Mouse (Mus musculus) megakaryocyte progenitor cell, adult 5-6 weeks (primary cell): ENCODE measurements around the gene Gabrd. TPM values are rescaled to one million over a fixed set of nuclear protein-coding genes. Genes with fewer than 3 reads are reported as not detected.
"Not testable (repeated sequence)": the region's sequence is repeated elsewhere in the genome, so short reads cannot be mapped to it uniquely, and the experiment has no call there.

ENCODE experiments used
- ATAC-seq: replicated peaks from 2 replicates; pipeline ENCODE4 v1.8.0; 2016; ENCODE audit warnings: mild to moderate bottlenecking, moderate TSS enrichment, inconsistent platforms; ENCODE audit not compliant: poor library complexity
- total RNA-seq, 2 experiments: library from RNA; stranded (forward) in 1 of 2; stranded (reverse) in 1 of 2; fragments of 157-497, 149-512 nt in 1 of 2; fragments of 200-1000 nt in 1 of 2; gene quantifications; 2 replicates each; pipeline versions ENCODE4 v1.2.3 to v1.2.4; 2015 to 2017

Gabrd gene
- total RNA-seq (2015) (not detected in 2 replicates), total RNA-seq (2017) (0.14 TPM in 1 of 2 replicates, not detected in the other)

GRCm38 (mm10) chr4:155397511-155398221 is at the start of gene Gabrd:
Gene Gabrd, minus strand, starts transcription at chr4:155398112.
- ATAC-seq: peak; percentile 89

GRCm38 (mm10) chr4:155442808-155443207 is 44.9 kb upstream of the Gabrd start:
- ATAC-seq: no peak

DNA sequence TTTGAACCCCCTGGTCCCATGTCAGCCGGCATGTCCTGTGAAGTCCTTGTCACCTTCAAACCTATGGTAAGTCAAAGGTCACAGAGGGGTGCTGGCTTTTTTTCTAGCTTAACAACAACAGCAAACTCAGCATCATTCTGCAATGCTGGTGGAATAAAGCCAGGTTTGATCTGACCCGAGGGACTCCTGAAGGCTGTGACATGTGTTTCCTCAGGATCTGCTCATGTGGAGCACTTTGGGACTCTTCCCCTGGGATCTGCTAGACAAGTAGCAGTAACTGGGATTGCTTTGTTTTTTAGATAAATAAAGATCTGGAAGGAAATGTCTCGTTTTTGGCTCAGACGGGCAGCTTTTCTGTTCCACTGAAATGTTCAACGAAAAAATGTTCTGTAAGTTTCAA is 36.1 kb upstream of the Gabrd start:
- ATAC-seq: no peak

DNA sequence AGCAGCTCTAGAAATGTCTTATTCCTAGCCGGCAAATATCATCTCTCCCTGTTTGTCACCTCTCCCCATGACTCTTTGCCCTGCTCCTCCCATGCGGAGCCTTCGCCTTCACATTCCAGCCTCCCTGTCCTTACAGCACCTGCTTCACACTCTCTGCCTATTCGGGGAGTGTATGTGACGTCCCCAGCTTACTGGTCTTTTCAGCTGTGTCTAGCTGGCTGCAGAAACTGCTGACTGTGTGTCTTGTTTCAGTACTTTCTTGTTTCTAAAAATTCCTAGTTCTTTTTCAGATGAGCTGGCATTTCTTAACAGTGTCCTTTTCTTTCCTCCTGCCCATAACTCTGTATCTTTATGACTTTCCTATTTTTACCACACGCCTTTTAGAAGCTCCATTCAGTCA is 34.4 kb upstream of the Gabrd start:
- no peak for ATAC-seq

DNA sequence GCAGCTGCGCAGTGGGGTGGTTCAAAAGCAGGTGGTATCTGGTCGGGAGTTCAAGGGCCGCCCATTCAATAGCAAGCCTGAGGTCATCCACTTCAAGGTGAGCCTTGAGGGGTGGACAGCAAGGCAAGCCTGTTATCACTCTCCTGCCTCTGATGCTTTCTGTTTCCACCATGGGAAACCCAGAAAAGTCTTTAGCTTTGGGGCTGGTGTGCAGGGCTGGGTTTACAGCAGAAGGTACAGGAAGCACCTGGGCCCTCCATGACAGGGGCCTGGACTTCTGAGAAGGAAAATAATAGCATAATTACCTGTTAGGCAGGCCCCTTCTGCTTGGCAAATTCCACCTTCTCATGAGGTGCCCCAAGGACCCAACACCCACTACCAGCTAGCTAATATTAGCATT is 31.3 kb upstream of the Gabrd start:
- no peak for ATAC-seq

DNA sequence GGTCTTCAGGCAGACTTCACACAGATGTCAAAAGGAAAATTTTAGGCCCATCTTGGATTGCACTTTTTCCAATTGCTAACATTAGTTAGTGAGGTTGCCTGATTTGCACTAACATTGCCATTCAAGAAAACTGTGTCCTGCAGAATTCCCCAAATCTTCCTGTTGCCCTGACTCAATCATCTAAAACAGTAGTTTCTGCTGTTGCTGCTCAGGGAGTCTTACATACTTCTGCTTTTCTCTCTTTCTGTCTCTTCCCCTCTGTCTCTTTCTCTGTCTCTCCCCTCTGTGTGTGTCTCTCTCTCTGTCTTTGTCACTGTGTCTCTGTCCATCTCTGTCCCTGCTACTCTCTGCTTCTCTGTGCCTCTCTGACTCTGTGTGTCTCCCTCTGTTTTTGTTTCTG is 30.5 kb upstream of the Gabrd start:
- no peak for ATAC-seq

- peak; percentile 37; the same call in 1 of the 2 replicates for ATAC-seq
Measured at GRCm38 (mm10) chr4:155426272-155426671, 28.4 kb upstream of the Gabrd start.

- ATAC-seq: no peak
Measured at GRCm38 (mm10) chr4:155423988-155424387, 26.1 kb upstream of the Gabrd start.

- not testable (repeated sequence) for ATAC-seq
Measured at GRCm38 (mm10) chr4:155421412-155422370, 23.8 kb upstream of the Gabrd start.

DNA sequence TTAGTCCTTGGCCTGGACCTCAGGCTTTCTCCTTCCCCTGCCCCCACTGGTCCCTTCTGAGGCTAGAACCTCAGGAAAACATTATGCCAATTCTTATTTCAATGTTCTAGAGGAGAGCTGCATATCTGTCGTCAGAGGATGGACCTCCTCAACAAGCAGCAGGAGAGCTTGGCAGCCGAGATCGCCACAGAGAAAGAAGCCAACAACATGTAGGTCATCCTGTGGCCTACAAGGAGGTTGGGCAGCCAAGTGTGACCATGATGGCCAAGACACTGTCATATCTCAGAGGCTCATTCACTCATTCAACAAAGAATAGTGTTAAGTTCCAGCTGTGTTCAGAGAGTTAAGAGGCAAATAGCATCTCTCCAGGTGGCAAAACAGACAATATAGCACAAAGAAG is 22.2 kb upstream of the Gabrd start:
- no peak for ATAC-seq

DNA sequence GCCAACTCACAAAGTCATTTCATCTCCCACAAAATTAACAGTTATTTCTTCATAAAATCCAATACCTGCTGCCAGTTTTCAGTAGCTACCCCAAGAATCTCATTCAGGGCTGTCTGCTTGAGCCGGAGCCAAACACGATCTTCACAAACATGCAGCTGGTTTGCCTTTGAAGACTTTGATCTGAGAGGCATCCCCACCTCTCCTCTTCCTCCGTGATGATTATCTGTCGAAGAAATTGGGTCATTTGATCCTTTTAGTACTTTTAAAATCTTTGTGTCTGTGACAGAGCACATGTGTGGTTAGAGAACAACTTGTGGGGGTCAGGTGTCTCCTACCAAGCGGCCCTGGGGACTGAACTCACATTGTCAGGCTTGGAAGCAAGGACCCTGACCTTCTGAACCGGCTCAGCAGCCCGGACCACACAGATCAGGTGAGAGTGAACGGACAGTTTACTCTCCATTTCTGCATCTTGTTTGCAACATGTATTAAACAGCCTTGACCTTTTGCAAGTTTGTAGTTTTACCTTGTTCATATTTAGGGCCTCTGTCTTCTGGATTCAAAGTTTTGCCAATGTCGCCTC is 16.8 kb upstream of the Gabrd start:
- no peak for ATAC-seq

DNA sequence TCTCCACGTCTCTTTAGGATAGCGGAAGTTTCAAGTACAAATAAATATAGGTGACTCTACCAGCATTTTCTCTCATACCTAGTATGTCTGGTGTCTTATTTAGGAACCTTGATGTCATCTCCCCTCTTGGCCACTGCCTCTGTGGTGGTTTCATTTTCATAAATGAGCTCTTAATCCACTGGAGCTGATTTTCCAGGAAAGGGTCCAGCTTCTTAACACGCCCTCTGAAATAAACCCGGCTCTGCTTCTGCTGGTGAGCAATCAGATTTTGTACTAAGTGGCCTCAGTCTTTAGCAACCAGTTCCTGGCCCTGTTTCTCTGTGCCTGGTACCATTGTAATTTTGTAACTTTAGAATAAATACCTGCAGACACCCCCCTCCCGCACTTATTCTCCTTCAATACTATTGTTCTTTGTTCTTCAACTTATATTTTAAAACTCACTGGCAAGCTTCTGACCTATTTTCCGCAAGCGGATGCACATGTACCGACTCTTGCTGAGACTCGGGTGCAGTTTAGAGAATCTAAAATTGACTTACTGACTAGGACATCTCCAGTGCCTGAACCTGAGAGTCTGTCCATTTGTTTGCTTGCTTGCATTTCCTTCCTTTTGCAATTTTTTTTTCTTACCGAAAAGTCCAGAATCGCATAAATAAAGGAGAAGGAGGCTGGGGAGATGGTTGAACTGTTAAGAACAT is 15.9 kb upstream of the Gabrd start:
- ATAC-seq: no peak

DNA sequence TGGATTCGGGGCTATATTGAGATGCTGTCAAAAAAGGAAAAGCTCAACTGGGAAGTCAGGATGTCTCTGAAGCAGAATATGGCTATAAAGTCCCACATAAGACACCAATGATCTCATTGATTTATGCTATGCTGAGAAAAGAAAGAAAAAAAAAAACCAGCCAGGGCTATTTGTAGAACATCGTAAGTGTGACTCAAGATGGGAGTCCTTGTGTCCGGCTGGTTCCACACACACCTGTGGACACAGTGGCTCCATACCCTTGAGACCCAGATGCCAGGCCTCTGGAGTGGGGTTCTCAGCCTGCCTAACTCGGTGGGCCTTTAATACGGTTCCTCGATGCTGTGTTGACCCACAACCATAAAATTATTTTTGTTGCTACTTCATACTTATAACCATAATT is 14.2 kb upstream of the Gabrd start:
- no peak for ATAC-seq

DNA sequence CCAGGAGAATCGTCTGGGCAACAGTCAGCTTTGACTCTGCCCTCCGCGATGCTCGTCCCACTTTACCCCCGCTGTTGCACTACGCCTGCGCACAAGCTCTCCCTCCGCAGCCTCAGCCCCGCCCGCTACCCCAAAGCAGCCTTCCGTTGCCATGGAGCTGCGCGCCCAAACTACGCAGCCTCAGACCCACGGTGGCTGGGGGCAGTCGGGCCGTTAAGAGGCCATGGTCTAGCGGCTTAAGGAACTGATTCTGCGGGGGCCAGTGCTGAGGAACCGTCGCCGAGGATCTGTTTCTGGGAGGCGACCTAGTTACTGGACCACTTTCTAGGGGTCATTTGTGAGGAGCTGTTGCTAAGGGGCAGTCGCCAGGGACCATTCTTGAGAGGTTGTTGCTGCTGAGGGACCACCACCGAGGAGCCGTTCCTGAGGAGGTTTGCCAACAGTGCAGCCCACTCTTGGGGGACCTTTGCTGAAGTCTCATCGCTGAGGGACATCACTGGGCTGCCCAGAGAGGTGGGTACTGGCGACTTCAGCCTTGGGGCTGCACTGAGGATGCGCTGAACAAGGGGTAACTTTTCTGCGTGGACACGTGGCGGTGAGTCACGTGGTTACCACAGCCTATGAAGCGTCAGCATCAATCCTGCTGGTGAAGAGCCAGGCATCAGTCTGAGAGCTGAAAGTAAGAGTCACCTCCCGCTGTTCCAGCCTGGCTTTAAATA is 11.3 kb upstream of the Gabrd start, which contains the start of gene Cfap74:
Gene Cfap74 (plus strand): TSS at position 133 of the 719 bp plus-strand sequence.
- peak; percentile 69 for ATAC-seq

GRCm38 (mm10) chr4:155408695-155409057 is 10.8 kb upstream of the Gabrd start:
- no peak for ATAC-seq

DNA sequence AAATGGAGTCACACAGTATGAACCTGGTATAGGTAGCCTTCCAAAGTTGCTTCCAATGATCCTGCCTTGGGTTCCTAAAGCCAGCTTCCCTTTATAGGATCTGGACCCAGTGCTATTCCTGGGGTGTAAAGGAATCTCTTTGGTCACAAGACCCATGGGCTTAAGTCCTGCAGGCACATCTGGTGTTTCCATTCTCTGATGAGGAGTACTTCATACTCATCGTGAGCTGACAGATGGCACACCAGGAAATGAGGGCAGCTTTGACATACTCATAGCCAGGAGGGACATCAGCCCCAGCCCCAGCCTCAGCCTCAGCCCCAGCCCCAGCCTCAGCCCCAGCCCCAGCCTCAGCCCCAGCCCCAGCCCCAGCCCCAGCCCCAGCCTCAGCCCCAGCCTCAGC is 4.6 kb upstream of the Gabrd start:
- ATAC-seq: no peak

DNA sequence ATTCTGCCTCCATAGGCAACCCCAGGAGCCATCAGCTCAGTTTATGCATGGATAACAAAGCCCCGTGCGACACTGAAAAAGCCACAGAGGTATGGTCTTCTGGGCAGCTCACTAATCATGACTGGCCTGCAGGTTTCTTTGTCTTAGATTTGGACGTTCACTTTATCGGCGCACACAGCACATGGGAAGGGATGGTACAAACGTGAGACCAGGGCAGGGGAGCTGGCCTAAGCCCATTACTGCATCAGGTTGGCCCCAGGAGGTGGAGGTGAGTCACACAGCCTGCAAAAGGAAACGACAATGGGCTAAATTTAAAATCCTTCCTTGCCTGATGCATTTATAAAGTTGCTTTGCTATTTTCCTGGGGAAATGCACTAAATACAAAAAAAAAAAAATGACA is 3.2 kb upstream of the Gabrd start:
- ATAC-seq: no peak

DNA sequence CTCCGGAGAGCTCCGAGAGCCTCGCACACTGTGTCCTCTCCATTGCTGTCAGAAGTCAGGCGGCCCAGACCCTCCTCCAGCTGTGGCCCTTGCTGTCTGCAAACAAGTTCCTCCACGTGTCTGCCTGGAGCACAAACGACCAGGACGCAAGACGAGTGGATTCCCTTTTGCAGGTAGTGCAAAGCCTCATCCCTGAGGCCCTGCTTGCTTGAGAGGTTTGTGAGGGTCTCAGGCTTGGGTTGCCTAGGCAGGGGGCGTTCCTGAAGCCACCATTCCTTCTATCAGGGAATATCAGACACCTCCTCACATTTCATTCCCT is 269 bp upstream of the Gabrd start:
- ATAC-seq: no peak

DNA sequence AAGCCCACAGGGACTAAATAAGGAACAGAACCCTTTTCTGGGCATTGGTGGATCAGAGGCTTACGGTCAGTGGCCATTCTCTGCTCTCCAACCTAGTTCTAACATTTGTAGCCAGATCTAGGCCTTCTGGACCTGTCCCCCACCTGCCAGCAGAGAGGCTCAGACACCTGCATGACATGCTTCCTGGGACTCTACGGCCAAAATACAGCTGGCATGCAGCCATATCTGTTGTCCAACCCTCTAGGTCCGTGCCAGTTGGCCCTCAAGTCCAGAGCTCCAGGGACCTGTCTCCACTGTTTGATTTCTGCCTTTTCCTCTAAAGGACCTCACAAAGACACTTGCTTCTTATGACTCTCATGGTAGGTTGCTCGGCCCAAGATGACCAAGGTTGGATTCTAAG is 1.2 kb downstream of the Gabrd start:
- ATAC-seq: no peak

GRCm38 (mm10) chr4:155395471-155395870 is 2.4 kb downstream of the Gabrd start:
- no peak for ATAC-seq

- no peak for ATAC-seq
Measured at GRCm38 (mm10) chr4:155387166-155387565, 10.7 kb downstream of the Gabrd start.
